Mouse (Mus musculus) monocyte, adult 5-6 weeks (primary cell): ENCODE measurements around the gene Emx2. TPM values are rescaled to one million over a fixed set of nuclear protein-coding genes. Genes with fewer than 3 reads are reported as not detected.

Experiments
- ATAC-seq: fragments of 153-309, 156-312 bp; replicated peaks from 2 replicates; pipeline ENCODE4 v1.8.0; 2017; ENCODE audit warnings: mild to moderate bottlenecking; ENCODE audit not compliant: low TSS enrichment, insufficient number of reproducible peaks, severe bottlenecking, poor library complexity, low FRiP score
- total RNA-seq: library from RNA; stranded (forward); fragments of 200-1000, 200-491, 200-594 nt; gene quantifications from 3 replicates; pipeline ENCODE4 v1.2.3, GENCODE M21; 2017

The Emx2 gene
- not detected in 3 replicates for total RNA-seq

GRCm38 (mm10) chr19:59457951-59458742 is at the start of gene Emx2:
Emx2 (plus strand) TSS chr19:59458372.
- ATAC-seq: no peak

- ATAC-seq: no peak
Observed at GRCm38 (mm10) chr19:59414128-59414527, 44.0 kb upstream of the Emx2 start.

- peak; percentile 70; the same call in 1 of the 2 replicates for ATAC-seq
Observed at GRCm38 (mm10) chr19:59418024-59418423, 40.1 kb upstream of the Emx2 start.

- ATAC-seq: no peak
Observed at GRCm38 (mm10) chr19:59418671-59419070, 39.5 kb upstream of the Emx2 start.

GRCm38 (mm10) chr19:59422393-59422792 is 35.8 kb upstream of the Emx2 start:
- no peak for ATAC-seq

- ATAC-seq: no peak
Observed at GRCm38 (mm10) chr19:59423685-59424084, 34.5 kb upstream of the Emx2 start.

GRCm38 (mm10) chr19:59424975-59425374 is 33.2 kb upstream of the Emx2 start:
- no peak for ATAC-seq

- ATAC-seq: no peak
Observed at GRCm38 (mm10) chr19:59432286-59432685, 25.9 kb upstream of the Emx2 start.

GRCm38 (mm10) chr19:59450561-59451135 is 7.5 kb upstream of the Emx2 start:
- no peak for ATAC-seq

GRCm38 (mm10) chr19:59451441-59451951 is 6.7 kb upstream of the Emx2 start:
- no peak for ATAC-seq

GRCm38 (mm10) chr19:59452321-59452720 is 5.9 kb upstream of the Emx2 start:
- no peak for ATAC-seq

GRCm38 (mm10) chr19:59453591-59453990 is 4.6 kb upstream of the Emx2 start:
- ATAC-seq: no peak

GRCm38 (mm10) chr19:59454196-59454595 is 4.0 kb upstream of the Emx2 start:
- no peak for ATAC-seq

- ATAC-seq: no peak
Observed at GRCm38 (mm10) chr19:59455671-59456070, 2.5 kb upstream of the Emx2 start.

GRCm38 (mm10) chr19:59457011-59457945 is 894 bp upstream of the Emx2 start:
- ATAC-seq: no peak

- ATAC-seq: no peak
Observed at GRCm38 (mm10) chr19:59458743-59459135, 567 bp downstream of the Emx2 start.

GRCm38 (mm10) chr19:59459158-59459781 is 1.1 kb downstream of the Emx2 start:
- no peak for ATAC-seq

- ATAC-seq: no peak
Observed at GRCm38 (mm10) chr19:59459811-59460241, 1.7 kb downstream of the Emx2 start.
